Mouse (Mus musculus): ENCODE measurements at regions not wholly inside any gene's neighbourhood (a gene's known extent, or its start where the extent isn't known, plus 50 kb on each side); places are given as distances from the start of the nearest gene placed in this dataset.

- H3K9ac ChIP-seq (replicated peaks): no peak overlapping the region
- no peak for ATAC-seq (ENCODE audit: insufficient number of reproducible peaks, insufficient read depth, low FRiP score, low TSS enrichment, low read depth)
- H3K4me2 ChIP-seq: no peak overlapping the region
- no peaks in the 10 kb centered on the region for H3K9me3 ChIP-seq
- no peaks in the 10 kb centered on the region for H3K36me3 ChIP-seq
- no peak overlapping the region for H3K4me3 ChIP-seq (replicated peaks)
- H3K27me3 ChIP-seq: no peaks in the 10 kb centered on the region
- peak overlapping the region; percentile 95 for H3K27ac ChIP-seq
- peaks cover 87% of the 10 kb centered on the region for H3K4me1 ChIP-seq (replicated peaks)
- 39% methylated on average over 15 of the region's 15 CpGs for WGBS
These were observed 138.3 kb upstream of the Haao start for GRCm38 (mm10) chr17:83985916-83986578.

DNA sequence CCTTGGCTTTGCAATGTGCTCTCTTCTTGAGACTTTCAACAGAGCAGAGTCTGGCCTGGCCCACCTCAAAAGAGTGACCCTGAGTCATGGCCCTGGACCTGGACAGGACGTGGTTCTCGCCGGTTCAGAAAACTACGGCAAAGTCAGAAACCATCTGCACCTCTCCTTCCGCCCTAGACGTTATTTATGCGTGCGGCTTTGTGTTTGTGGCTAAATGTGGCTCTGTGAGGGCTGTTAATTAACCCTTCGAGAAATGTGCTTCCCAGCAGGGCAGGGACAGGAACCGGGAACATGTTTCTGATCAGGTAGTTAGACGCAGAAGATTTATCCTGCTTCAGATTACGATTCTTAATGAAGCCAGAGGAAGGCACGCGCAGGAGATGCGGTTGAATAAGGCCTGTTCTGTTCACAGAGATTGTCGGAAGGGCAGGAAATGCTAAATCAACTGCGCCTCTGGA lies 137.6 kb upstream of the Haao start:
- peak overlapping the region; percentile 95 for H3K27ac ChIP-seq
- no peaks in the 10 kb centered on the region for H3K27me3 ChIP-seq
- no peak overlapping the region for H3K9ac ChIP-seq (replicated peaks)
- peaks cover 80% of the 10 kb centered on the region for H3K4me1 ChIP-seq (replicated peaks)
- WGBS: 14% methylated on average over 17 of the region's 17 CpGs
- no peak for ATAC-seq (ENCODE audit: insufficient number of reproducible peaks, insufficient read depth, low FRiP score, low TSS enrichment, low read depth)
- no peak overlapping the region for H3K4me3 ChIP-seq (replicated peaks)
- H3K4me2 ChIP-seq: no peak overlapping the region
- H3K36me3 ChIP-seq: no peaks in the 10 kb centered on the region
- H3K9me3 ChIP-seq: no peaks in the 10 kb centered on the region

GRCm38 (mm10) chr17:83983837-83984388 lies 136.2 kb upstream of the Haao start:
- H3K9me3 ChIP-seq: no peaks in the 10 kb centered on the region
- H3K36me3 ChIP-seq: no peaks in the 10 kb centered on the region
- 93% methylated on average over 9 of the region's 9 CpGs for WGBS
- peak overlapping the region; percentile 95 for H3K27ac ChIP-seq
- H3K27me3 ChIP-seq: no peaks in the 10 kb centered on the region
- peaks cover 80% of the 10 kb centered on the region for H3K4me1 ChIP-seq (replicated peaks)
- H3K4me3 ChIP-seq (replicated peaks): no peak overlapping the region
- H3K4me2 ChIP-seq: no peak overlapping the region
- no peak overlapping the region for H3K9ac ChIP-seq (replicated peaks)
- ATAC-seq (ENCODE audit: insufficient number of reproducible peaks, insufficient read depth, low FRiP score, low TSS enrichment, low read depth): no peak

DNA sequence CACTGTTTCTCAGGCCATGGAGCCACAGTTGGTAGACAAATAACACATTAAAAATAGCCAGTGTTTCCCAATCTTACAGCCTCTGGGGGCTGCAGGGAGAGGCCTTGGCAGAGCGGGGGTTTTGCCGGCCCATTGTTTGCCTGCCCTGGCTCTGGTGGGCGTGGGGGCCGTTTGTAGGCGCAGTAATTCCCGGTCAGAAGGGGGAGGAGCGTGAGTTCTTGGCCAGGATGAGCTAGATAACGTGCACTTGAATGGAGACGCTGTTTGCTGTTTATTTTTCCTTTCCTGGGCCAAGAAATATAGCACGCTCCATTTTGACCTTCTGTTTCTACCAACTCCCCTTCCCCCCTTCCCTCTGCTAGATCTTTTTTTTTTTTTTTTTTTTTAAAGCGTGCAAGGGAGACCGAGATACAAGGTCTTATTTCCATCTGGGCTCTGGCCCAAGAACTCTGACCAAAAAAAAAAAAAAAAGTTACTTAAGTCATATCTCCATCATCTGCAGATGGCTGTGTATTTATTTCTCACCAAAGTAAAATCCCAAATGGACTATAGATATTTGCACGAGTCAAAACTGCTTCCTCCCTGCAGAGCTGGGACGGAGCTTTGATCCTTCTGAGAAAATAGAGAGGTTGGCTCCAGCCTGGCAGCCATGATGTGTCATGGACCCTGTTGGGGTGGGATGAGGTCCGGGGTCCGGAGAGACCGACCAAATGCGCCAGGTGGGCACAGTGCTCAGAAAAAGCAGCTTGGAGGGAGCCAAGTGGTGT lies 135.5 kb upstream of the Haao start:
- Histone ChIP-seq H3K9me3 (no peaks in the 10 kb centered on the region), H3K9ac (replicated peaks) (no peak overlapping the region; the same call in 1 of the 2 replicates), H3K4me1 (replicated peaks) (peaks cover 78% of the 10 kb centered on the region), H3K36me3 (no peaks in the 10 kb centered on the region), H3K27ac (peak overlapping the region; percentile 95), H3K27me3 (no peaks in the 10 kb centered on the region), H3K4me2 (no peak overlapping the region), H3K4me3 (replicated peaks) (no peak overlapping the region)
- no peak for ATAC-seq (ENCODE audit: insufficient number of reproducible peaks, insufficient read depth, low FRiP score, low TSS enrichment, low read depth)
- WGBS: 43% methylated on average over 18 of the region's 18 CpGs

DNA sequence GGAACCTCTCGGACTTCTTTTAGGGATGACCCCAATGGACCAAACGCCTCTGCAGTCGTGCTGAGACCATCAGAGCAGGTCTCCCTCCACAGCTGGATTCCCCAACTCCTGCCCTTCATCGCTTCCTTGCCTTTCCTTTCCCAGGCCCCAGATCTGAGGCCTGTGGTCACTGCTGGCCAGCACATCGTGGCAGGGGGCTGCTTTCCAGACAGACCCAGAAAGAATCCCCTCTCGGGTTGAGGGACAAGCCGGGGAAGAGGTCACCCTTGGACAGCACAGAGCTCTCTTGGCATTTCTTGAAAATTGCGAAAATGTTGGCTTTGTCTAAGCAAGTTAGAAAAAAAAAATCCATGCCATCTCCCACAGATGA lies 134.9 kb upstream of the Haao start:
- Histone ChIP-seq H3K9me3 (no peaks in the 10 kb centered on the region), H3K4me2 (no peak overlapping the region), H3K27me3 (no peaks in the 10 kb centered on the region), H3K9ac (replicated peaks) (no peak overlapping the region; the same call in 1 of the 2 replicates), H3K27ac (peak overlapping the region; percentile 87), H3K4me3 (replicated peaks) (no peak overlapping the region), H3K36me3 (no peaks in the 10 kb centered on the region), H3K4me1 (replicated peaks) (peaks cover 79% of the 10 kb centered on the region)
- WGBS: 65% methylated on average over 8 of the region's 8 CpGs
- ATAC-seq (ENCODE audit: insufficient number of reproducible peaks, insufficient read depth, low FRiP score, low TSS enrichment, low read depth): no peak

DNA sequence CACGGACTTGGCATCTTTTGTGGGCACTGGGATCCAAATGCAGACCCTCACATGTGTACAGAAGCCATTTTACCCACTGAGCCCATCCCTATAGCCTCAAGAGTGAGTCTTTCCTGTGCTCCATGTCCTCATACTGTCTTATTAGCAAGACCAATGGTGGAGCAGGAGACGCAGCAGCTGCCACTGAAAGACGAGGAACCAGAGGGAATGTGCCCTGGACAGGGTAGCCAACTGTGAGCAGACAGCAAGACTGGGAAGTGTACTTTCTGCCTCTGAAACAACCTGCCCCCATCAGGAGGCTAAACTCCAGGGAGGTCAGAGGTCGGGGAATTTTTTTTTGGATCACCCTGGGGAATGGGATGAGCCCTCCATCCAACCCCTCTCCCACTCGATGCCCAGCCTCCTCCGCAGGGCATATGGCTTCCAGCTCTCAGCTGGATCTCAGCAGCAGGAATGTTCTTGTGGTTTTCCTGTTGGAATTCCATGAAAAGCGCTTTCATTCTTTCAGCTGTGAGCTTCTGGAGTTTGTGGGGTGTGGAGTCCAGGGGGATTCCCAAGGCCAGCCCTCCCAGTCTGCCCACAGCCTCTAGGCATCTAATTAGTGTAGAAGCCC lies 131.2 kb upstream of the Haao start:
- H3K27me3 ChIP-seq: no peaks in the 10 kb centered on the region
- H3K9me3 ChIP-seq: no peaks in the 10 kb centered on the region
- no peak for ATAC-seq (ENCODE audit: insufficient number of reproducible peaks, insufficient read depth, low FRiP score, low TSS enrichment, low read depth)
- H3K9ac ChIP-seq (replicated peaks): no peak overlapping the region
- H3K4me2 ChIP-seq: no peak overlapping the region
- H3K27ac ChIP-seq: peak overlapping the region; percentile 82
- WGBS: 53% methylated on average over 7 of the region's 7 CpGs
- H3K4me1 ChIP-seq (replicated peaks): peaks cover 54% of the 10 kb centered on the region
- H3K36me3 ChIP-seq: no peaks in the 10 kb centered on the region
- H3K4me3 ChIP-seq (replicated peaks): no peak overlapping the region

DNA sequence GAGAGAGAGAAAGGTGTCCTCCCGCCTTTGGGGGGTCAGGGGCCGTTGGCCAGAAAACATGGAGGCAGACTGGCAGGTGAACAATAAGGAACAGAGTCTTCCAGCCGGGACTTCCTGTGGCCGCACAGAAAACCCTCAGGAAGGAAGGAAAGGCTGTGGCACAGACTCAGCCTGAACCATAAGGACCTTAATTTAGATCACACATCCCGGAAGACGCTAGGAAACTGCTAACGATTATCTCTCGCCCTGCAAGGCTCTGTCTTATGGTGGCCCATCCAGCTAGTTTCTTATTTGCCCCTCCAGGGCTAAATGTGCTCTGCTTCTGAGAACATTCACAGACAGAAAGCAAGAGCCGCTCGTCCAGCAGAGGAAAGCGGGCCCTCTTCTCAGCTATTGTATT lies 130.0 kb upstream of the Haao start:
- no peak for ATAC-seq (ENCODE audit: insufficient number of reproducible peaks, insufficient read depth, low FRiP score, low TSS enrichment, low read depth)
- no peaks in the 10 kb centered on the region for H3K9me3 ChIP-seq

DNA sequence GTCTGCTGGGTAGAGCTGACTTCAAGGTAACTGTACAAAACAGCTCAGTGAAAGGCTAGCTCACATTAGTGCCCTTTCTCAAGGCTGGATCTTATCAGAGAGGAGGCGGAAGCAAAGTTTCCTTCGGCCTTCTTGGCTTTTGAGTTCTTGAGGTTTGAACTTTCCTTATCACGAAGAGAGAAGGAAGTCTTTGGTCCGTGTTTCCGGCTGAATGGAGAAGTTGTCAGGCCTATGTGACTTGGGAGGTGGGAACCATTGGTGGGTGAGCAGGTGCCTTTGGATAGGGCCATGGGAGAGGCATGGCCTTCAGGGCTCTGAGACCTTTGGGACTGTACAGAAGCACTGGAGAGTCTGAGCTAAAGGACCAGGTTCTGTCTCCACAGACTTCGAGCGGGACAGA lies 128.1 kb upstream of the Haao start:
- Histone ChIP-seq H3K9ac (replicated peaks) (no peak overlapping the region), H3K27me3 (no peaks in the 10 kb centered on the region), H3K27ac (no peak overlapping the region), H3K4me1 (replicated peaks) (peaks cover 52% of the 10 kb centered on the region), H3K36me3 (no peaks in the 10 kb centered on the region), H3K9me3 (no peaks in the 10 kb centered on the region), H3K4me2 (no peak overlapping the region), H3K4me3 (replicated peaks) (no peak overlapping the region)
- no peak for ATAC-seq (ENCODE audit: insufficient number of reproducible peaks, insufficient read depth, low FRiP score, low TSS enrichment, low read depth)
- 96% methylated on average over 7 of the region's 7 CpGs for WGBS

More for the DNA sequence above, 130.0 kb upstream of the Haao start:
- H3K27ac ChIP-seq: peak overlapping the region; percentile 47
- 78% methylated on average over 11 of the region's 11 CpGs for WGBS
- H3K9ac ChIP-seq (replicated peaks): no peak overlapping the region
- H3K4me3 ChIP-seq (replicated peaks): no peak overlapping the region
- H3K4me2 ChIP-seq: no peak overlapping the region
- no peaks in the 10 kb centered on the region for H3K36me3 ChIP-seq
- H3K27me3 ChIP-seq: no peaks in the 10 kb centered on the region
- peaks cover 55% of the 10 kb centered on the region for H3K4me1 ChIP-seq (replicated peaks)

DNA sequence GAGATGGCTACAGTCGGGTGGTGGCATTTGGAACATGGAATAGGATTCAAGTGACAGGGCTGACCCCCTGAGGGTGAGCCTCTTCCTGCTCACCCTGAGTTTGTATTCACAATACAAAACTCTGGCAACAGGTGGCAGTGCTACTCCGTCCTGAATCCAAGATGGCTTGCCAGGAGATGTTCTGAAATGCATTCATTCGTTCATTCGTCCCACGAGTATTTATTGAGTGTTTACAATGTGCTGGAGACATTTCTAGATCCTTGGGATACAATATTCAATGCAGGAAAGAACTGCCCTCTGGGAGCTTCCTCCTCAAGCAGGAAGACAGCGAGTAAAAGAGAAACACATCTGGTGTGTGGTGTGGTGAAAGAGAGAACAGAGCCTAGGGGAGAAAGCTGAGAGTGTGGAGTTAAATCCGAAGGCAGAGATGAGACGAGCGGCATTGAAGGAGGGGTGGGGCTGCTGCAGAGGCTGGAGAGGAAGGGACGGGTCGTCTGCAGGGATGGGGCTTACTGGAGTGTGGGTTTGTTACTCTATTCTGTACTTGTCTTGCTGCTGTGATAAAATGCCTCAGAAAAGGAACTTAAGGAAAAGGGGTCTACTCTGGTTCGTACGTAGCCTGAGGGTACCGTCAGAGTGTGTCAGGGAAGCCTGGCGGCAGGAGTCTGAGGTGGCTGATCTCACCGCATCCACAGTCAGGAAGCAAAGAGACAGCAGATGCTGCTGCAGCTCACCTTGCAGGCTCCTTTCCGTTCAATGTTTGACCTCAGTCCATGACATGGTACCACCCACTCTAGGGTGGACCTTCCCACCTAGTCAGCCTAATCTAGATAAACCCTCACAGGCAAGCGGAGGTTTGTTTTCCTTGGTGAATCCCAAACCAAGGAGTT lies 125.9 kb upstream of the Haao start:
- 26% methylated on average over 18 of the region's 18 CpGs for WGBS
- H3K27ac ChIP-seq: peak overlapping the region; percentile 84
- peaks cover 51% of the 10 kb centered on the region for H3K4me1 ChIP-seq (replicated peaks)
- no peak overlapping the region for H3K9ac ChIP-seq (replicated peaks)
- H3K9me3 ChIP-seq: no peaks in the 10 kb centered on the region
- no peak for ATAC-seq (ENCODE audit: insufficient number of reproducible peaks, insufficient read depth, low FRiP score, low TSS enrichment, low read depth)
- peak overlapping the region; percentile 23 for H3K4me2 ChIP-seq
- no peak overlapping the region for H3K4me3 ChIP-seq (replicated peaks)
- H3K36me3 ChIP-seq: no peaks in the 10 kb centered on the region
- H3K27me3 ChIP-seq: no peaks in the 10 kb centered on the region

DNA sequence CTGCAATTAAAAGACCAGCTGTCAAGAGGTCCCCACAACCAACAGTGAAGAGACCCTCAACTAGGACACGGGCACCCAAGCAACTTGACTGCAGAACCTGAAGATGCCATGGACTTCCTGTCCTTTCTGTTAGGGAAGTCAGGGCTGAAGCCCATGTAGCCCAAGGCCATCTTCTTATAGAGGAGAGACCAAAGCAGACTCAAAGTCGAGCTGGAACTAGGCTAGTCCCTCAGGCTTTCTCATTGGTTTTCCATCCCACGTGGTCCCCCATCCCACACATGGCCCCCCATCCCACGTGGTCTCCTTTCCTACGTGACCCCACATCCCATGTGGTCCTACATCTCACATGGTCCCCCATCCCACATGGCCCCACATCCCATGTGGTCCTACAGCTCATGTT lies 125.1 kb upstream of the Haao start:
- Histone ChIP-seq H3K4me1 (replicated peaks) (peaks cover 45% of the 10 kb centered on the region), H3K4me2 (no peak overlapping the region), H3K9ac (replicated peaks) (no peak overlapping the region), H3K9me3 (no peaks in the 10 kb centered on the region; the same call in 1 of the 2 replicates), H3K27ac (peak overlapping the region; percentile 84; the same call in 1 of the 2 replicates), H3K36me3 (no peaks in the 10 kb centered on the region), H3K27me3 (no peaks in the 10 kb centered on the region), H3K4me3 (replicated peaks) (no peak overlapping the region)
- no peak for ATAC-seq (ENCODE audit: insufficient number of reproducible peaks, insufficient read depth, low FRiP score, low TSS enrichment, low read depth)
- WGBS: 65% methylated on average over 5 of the region's 5 CpGs
